Mouse (Mus musculus): ENCODE results near the gene Eif4b. TPM values are rescaled to one million over a fixed set of nuclear protein-coding genes. Genes with fewer than 3 reads are reported as not detected.
A peak's percentile ranks its signal among the peaks of the same experiment; 100 is the strongest.

Gene Eif4b
- polyA plus RNA-seq, 1 experiment from 2014 or later, result 107 TPM

DNA sequence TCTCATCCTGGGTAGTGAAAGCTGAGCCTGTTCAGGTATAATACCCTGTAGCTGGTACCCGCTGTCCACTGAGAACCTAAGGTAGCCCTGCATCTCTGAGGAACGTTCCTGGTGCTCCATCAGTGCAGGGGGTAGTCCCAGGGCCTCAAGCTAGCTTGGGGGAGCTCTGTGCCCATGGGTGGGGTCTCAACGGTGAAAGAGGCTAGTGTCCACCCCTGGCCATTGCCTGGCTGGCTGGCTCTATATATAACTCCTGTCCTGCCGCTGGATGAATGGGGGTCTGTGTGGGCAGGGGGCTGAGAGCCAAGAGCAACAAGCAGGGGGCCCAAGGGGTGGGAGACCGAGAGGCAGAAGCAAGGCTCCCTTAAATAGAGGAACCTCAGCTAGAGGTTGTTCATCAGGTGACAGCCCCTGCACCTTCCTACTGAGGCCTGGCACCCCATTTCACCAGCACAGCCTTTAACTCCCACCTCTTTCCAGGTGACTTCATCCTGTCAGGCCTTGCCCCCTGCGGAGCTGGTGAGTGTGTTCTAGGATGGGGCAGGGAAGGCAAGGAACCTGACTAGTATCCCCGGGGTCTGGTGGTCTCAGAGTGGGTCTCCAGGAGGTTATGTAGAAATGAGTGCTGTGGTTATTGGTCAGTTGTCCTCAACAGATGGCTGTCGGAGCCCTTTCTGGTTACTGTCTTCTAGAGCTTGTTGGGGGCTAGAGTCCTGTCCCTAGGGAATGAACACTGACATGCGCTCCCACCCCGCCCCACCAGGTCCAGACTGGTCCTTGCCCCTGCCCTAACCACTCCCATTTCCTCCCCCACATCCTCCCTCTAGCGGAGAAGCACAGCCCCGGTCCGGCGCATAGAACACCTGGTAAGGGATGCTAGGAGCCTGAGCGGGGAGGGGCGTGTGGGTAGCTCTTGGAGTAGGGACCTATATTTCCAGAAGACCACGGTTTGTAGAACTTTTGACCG lies 32.5 kb downstream of the Eif4b start:
- ATAC-seq (ENCODE audit: insufficient read depth, low FRiP score, low read depth), result no peak

DNA sequence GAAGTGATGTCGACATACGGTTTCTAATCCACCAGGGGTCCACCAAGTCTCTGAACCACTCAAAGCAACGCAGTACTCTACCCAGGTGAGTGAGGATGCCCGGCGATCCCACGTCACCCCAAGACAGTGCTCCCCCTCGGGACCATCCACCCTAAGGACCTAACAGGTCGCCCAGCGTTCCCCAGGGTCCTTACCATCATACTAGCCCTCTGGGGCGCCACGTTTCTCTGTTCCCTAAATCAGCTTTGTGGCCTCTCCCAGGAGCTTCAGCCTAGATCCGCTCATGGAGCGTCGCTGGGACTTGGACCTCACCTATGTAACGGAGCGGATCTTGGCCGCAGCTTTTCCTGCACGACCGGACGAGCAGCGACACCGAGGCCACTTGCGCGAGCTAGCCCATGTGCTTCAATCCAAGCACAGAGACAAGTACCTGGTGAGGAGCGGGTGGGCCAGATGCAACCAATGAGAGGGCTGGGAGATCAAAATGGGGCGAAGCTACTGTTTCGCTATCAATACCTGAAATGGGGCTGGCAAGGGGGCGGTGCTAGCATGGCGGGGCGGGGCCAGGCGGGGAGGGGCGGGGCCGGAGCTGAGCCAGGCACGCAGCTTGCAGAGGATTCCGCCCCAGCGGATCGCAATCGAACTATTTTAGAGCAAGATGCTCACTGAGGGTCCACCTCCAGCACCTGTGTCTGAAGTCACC lies 33.3 kb downstream of the Eif4b start:
- peak overlapping the region; percentile 51 for H3K4me2 ChIP-seq
- H3K27ac ChIP-seq, result no peak overlapping the region
- H3K27me3 ChIP-seq (replicated peaks), result no peaks in the 10 kb centered on the region
- no peak for ATAC-seq (ENCODE audit: insufficient read depth, low FRiP score, low read depth)
- H3K36me3 ChIP-seq, result peaks cover 26% of the 10 kb centered on the region
- H3K4me1 ChIP-seq, result peaks cover 68% of the 10 kb centered on the region
- 29% methylated on average over 38 of the region's 38 CpGs for WGBS
- no peak overlapping the region for H3K9ac ChIP-seq
- H3K9me3 ChIP-seq, result no peaks in the 10 kb centered on the region
- H3K4me3 ChIP-seq (replicated peaks), result peak overlapping the region; percentile 28

More for the DNA sequence above, 32.5 kb downstream of the Eif4b start:
- H3K9ac ChIP-seq, result no peak overlapping the region
- H3K27me3 ChIP-seq (replicated peaks), result no peaks in the 10 kb centered on the region
- H3K4me1 ChIP-seq, result peaks cover 76% of the 10 kb centered on the region
- H3K4me3 ChIP-seq (replicated peaks), result no peak overlapping the region; the same call in 1 of the 2 replicates
- H3K36me3 ChIP-seq, result peaks cover 21% of the 10 kb centered on the region
- H3K27ac ChIP-seq, result no peak overlapping the region
- 45% methylated on average over 18 of the region's 18 CpGs for WGBS
- no peaks in the 10 kb centered on the region for H3K9me3 ChIP-seq
- peak overlapping the region; percentile 51 for H3K4me2 ChIP-seq

DNA sequence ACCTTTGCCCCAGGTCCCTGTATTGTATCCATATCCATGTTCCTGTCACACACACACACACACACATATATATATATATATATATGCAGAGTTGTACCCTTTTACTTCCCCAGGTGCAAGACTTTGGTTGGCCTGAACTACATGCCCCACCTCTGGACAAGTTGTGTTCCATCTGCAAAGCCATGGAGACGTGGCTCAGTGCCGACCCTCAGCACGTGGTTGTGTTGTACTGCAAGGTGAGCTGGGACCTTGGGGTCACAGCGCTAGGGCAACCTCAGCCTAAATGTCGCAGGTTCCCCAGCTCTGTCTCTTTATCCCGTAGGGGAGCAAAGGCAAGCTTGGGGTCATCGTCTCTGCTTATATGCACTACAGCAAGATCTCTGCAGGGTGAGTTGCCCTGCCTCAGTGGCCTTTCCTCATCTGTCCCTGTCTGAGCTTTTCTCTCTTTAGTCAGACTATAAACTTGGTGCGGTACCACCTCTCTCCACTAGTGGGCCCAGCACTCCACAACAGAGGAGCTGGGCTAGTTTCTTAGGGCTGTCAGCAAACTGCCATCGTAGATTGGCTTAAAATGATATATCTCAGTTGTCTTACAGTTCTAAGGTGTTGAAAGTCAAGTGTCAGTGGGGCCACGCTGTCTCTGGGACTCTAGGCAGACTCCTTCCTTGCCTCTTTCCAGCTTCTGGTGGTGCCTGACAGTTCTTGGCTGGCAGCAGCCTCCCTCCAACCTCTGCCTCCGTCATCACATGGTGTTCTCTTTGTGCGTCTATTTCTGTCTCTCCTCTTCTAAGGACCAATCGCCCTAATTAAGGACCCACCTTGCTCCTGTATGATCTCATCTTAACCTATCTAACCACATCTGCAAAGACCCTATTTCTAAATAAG lies 34.4 kb downstream of the Eif4b start:
- H3K4me1 ChIP-seq, result peaks cover 58% of the 10 kb centered on the region
- H3K9ac ChIP-seq, result no peak overlapping the region
- WGBS, result 49% methylated on average over 13 of the region's 13 CpGs
- H3K9me3 ChIP-seq, result no peaks in the 10 kb centered on the region
- no peaks in the 10 kb centered on the region for H3K27me3 ChIP-seq (replicated peaks)
- H3K27ac ChIP-seq, result no peak overlapping the region
- H3K4me2 ChIP-seq, result no peak overlapping the region
- H3K36me3 ChIP-seq, result peaks cover 35% of the 10 kb centered on the region
- no peak overlapping the region for H3K4me3 ChIP-seq (replicated peaks)
- no peak for ATAC-seq (ENCODE audit: insufficient read depth, low FRiP score, low read depth)

DNA sequence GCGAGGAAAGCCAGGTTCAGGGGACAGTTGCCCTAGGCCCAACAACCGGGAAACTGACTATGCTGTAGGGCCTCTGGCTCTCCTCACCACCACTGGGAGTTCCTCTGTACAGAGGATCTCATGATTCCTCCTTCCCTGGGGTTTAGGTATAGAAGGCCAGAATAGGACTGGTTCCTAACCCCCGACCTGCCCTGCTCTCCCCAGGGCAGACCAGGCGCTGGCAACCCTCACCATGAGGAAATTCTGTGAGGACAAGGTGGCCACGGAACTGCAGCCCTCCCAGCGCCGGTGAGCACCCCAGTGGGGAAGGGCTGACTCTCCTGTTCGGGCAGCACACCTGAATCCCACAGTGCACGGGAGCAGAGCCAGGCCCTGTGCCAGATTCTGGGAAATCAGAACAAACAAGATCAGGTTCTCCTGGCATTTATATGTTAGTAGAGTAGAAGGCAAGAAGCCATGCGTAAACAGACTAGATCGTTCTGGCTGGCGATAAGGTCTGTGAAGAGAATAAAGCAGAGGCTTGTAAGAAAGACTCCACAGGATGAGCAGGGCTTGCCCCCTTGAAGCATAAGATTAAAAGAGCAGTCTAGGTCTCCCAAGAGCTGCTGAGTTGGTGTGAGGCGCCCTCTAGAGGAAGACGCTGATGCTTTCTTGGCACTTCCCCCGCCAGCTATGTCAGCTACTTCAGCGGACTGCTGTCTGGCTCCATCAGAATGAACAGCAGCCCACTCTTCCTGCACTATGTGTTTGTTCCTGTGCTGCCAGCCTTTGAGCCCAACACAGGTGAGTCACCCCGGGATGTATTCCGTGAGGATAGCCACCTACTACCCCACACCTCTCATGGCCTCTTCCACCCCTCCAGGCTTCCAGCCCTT lies 35.3 kb downstream of the Eif4b start:
- Histone ChIP-seq H3K4me1 (peaks cover 48% of the 10 kb centered on the region), H3K9me3 (no peaks in the 10 kb centered on the region), H3K4me2 (no peak overlapping the region), H3K9ac (no peak overlapping the region), H3K4me3 (replicated peaks) (no peak overlapping the region), H3K27ac (no peak overlapping the region), H3K36me3 (peaks cover 43% of the 10 kb centered on the region), H3K27me3 (replicated peaks) (no peaks in the 10 kb centered on the region)
- WGBS, result 49% methylated on average over 18 of the region's 18 CpGs
- 0 out of 2 replicates have a peak, but pooled peaks have one; percentile 20 for ATAC-seq (ENCODE audit: insufficient read depth, low FRiP score, low read depth)

DNA sequence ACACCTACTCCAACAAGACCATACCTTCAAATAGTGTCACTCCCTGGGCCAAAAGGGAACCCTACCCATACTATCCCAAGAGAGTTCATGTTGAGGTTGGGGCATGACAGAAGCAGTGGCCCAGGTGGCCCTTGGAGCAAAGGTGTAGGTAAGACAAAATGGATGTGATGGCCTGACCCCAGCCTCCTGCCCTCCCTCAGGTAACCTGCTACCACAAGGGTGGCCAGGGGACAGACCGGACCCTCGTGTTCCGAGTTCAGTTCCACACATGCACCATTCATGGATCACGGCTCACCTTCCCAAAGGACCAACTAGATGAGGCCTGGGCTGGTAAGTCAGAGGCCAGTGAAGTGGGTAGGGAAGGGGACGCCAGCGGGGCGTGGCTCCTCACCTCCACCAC lies 36.7 kb downstream of the Eif4b start:
- Histone ChIP-seq H3K27ac (no peak overlapping the region), H3K4me3 (replicated peaks) (no peak overlapping the region), H3K9ac (no peak overlapping the region), H3K4me1 (peaks cover 37% of the 10 kb centered on the region), H3K27me3 (replicated peaks) (no peaks in the 10 kb centered on the region), H3K4me2 (no peak overlapping the region), H3K9me3 (no peaks in the 10 kb centered on the region), H3K36me3 (peaks cover 52% of the 10 kb centered on the region)
- no peak for ATAC-seq (ENCODE audit: insufficient read depth, low FRiP score, low read depth)
- WGBS, result 89% methylated on average over 7 of the region's 7 CpGs

DNA sequence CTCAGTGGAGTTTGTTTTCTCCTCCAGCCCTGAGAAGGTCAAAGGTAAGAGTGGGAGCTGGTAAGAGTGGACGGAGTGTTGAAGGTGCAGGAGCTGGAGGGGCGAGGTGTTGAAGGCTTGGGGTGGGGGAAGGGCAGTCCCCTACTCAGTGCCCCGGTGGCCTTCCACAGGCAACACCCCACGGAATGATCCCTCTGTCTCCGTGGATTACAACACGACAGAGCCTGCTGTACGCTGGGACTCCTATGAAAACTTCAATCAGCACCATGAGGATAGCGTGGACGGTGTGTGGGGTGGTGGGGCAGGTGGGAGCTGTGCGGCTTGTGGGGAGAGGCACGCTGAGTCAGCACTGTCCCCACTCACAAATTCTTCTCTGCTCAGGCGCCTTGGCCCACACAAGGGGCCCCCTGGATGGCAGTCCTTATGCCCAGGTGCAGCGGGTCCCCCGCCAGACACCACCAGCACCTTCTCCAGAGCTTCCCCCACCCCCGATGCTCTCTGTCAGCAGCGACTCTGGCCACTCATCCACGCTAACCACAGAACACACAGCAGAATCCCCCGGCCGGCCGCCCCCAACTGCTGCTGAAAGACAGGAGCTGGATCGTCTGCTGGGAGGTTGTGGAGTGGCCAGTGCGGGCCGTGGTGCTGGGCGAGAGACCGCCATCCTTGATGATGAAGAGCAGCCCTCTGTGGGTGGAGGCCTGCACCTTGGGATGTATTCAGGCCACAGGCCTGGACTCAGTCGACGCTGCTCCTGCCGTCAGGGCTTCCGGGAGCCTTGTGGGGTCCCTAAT lies 37.3 kb downstream of the Eif4b start:
- no peaks in the 10 kb centered on the region for H3K27me3 ChIP-seq (replicated peaks)
- H3K9me3 ChIP-seq, result no peaks in the 10 kb centered on the region
- no peak overlapping the region for H3K4me3 ChIP-seq (replicated peaks)
- H3K4me2 ChIP-seq, result no peak overlapping the region
- H3K9ac ChIP-seq, result no peak overlapping the region
- no peak overlapping the region for H3K27ac ChIP-seq
- 78% methylated on average over 29 of the region's 29 CpGs for WGBS
- ATAC-seq (ENCODE audit: insufficient read depth, low FRiP score, low read depth), result no peak
- peaks cover 31% of the 10 kb centered on the region for H3K4me1 ChIP-seq
- peaks cover 58% of the 10 kb centered on the region for H3K36me3 ChIP-seq

DNA sequence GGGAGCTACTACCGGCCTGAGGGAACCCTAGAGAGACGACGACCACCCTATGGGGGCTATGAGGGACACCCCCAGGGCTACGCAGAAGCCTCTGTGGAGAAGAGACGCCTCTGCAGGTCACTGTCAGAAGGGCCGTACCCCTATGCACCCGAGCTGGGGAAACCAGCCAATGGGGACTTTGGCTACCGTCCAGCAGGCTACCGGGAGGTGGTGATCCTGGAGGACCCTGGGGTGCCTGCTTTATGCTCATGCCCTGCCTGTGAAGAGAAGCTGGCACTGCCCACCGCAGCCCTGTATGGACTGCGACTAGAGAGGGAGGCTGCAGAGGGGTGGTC lies 37.9 kb downstream of the Eif4b start:
- Histone ChIP-seq H3K9ac (no peak overlapping the region), H3K36me3 (peaks cover 60% of the 10 kb centered on the region), H3K4me3 (replicated peaks) (no peak overlapping the region), H3K4me2 (no peak overlapping the region), H3K27ac (no peak overlapping the region), H3K4me1 (peaks cover 28% of the 10 kb centered on the region), H3K9me3 (no peaks in the 10 kb centered on the region), H3K27me3 (replicated peaks) (no peaks in the 10 kb centered on the region)
- ATAC-seq (ENCODE audit: insufficient read depth, low FRiP score, low read depth), result no peak
- 85% methylated on average over 11 of the region's 11 CpGs for WGBS

DNA sequence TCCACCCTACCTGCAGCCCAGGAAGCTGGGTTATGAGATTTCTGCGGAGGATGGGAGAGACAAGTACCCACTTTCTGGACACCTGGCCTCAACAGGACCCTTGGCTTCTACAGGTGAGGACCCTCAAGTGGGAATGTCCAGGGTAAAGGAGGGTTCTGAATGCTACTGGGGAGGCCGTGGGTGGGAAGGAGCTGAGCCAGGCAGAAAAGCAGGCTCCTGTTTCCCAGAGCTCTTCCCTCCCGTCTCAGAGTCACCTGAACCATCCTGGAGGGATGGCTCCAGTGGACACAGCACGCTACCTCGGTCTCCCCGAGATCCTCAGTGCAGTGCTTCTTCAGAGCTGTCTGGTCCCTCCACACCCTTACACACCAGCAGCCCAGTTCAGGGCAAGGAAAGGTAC lies 38.6 kb downstream of the Eif4b start:
- no peaks in the 10 kb centered on the region for H3K9me3 ChIP-seq
- 89% methylated on average over 6 of the region's 6 CpGs for WGBS
- no peak for ATAC-seq (ENCODE audit: insufficient read depth, low FRiP score, low read depth)
- peaks cover 63% of the 10 kb centered on the region for H3K36me3 ChIP-seq
- no peak overlapping the region for H3K4me2 ChIP-seq
- H3K27me3 ChIP-seq (replicated peaks), result no peaks in the 10 kb centered on the region
- H3K4me1 ChIP-seq, result peaks cover 27% of the 10 kb centered on the region
- no peak overlapping the region for H3K4me3 ChIP-seq (replicated peaks)
- H3K27ac ChIP-seq, result no peak overlapping the region
- H3K9ac ChIP-seq, result no peak overlapping the region

DNA sequence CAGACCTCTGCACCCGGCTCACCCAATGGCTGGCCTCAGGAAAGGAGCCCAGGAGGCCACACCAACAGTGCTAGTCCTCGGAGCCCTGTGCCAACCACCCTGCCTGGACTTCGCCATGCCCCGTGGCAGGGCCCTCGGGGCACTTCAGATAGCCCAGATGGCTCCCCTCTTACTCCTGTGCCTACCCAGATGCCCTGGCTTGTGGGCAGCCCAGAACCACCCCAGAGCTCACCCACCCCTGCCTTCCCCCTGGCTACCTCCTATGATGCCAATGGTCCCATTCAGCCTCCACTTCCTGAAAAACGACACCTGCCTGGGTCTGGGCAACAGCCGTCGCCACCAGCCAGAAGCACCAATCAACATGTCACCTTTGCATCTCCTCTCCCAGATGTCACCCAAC lies 39.3 kb downstream of the Eif4b start:
- no peak overlapping the region for H3K4me3 ChIP-seq (replicated peaks)
- no peak overlapping the region for H3K4me2 ChIP-seq
- H3K9ac ChIP-seq, result no peak overlapping the region
- H3K36me3 ChIP-seq, result peaks cover 65% of the 10 kb centered on the region
- no peak overlapping the region for H3K27ac ChIP-seq
- no peaks in the 10 kb centered on the region for H3K27me3 ChIP-seq (replicated peaks)
- ATAC-seq (ENCODE audit: insufficient read depth, low FRiP score, low read depth), result no peak
- H3K9me3 ChIP-seq, result no peaks in the 10 kb centered on the region
- H3K4me1 ChIP-seq, result peaks cover 21% of the 10 kb centered on the region
- WGBS, result 78% methylated on average over 8 of the region's 8 CpGs

DNA sequence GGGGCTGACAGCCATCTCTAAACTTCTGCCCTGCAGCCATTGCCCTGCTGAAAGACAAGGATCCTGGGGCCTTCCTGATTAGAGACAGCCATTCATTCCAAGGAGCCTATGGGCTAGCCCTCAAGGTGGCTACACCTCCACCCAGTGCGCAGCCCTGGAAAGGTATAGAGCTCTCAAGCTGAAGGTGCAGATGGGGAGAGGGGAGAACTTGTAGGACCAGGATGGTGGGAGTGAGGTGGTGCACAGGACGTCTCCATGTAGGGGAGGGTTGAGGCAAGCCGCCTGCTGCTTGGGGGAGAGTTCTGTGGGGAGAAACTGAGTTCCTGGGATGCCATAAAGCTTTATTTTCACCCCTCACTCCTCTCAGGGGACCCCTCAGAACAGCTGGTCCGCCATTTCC lies 40.1 kb downstream of the Eif4b start:
- no peak for ATAC-seq (ENCODE audit: insufficient read depth, low FRiP score, low read depth)
- H3K27ac ChIP-seq, result no peak overlapping the region
- no peak overlapping the region for H3K4me2 ChIP-seq
- no peak overlapping the region for H3K9ac ChIP-seq
- H3K9me3 ChIP-seq, result no peaks in the 10 kb centered on the region
- no peaks in the 10 kb centered on the region for H3K27me3 ChIP-seq (replicated peaks)
- peaks cover 72% of the 10 kb centered on the region for H3K36me3 ChIP-seq
- 77% methylated on average over 4 of the region's 4 CpGs for WGBS
- H3K4me1 ChIP-seq, result peaks cover 18% of the 10 kb centered on the region
- H3K4me3 ChIP-seq (replicated peaks), result no peak overlapping the region

All from stomach, embryonic 15.5 days (tissue).